In genomic region chr11:98772667-98773171, GRCm38 (mm10) we compare ENCODE assay signal across 8 mouse cellular contexts. TPM values are rescaled to one million over a fixed set of nuclear protein-coding genes. Genes with fewer than 3 reads are reported as not detected.
A peak's percentile ranks its signal among the peaks of the same experiment; 100 is the strongest.
DNase-seq lines count a peak whose midpoint lies in the region; ATAC-seq lines count a peak whose summit lies in the region.

No protein-coding gene starts in this region.

- DNase-seq in kidney, adult 11 months, result peak; percentile 96
- peak; percentile 84 for DNase-seq in adipocyte (ENCODE audit: low spot score)
- DNase-seq in gastrocnemius, postnatal 36 days, result peak; percentile 66 to 67
- no peak for DNase-seq in midbrain, embryonic 10.5 days (ENCODE audit: low spot score)

- H3K9me3 ChIP-seq in kidney, embryonic 14.5 days (ENCODE audit: control insufficient read depth, low read length), result no peaks in the 10 kb centered on the region
- H3K9me3 ChIP-seq in kidney, embryonic 15.5 days (replicated peaks), result no peaks in the 10 kb centered on the region
- no peaks in the 10 kb centered on the region for H3K9me3 ChIP-seq in midbrain, embryonic 10.5 days (replicated peaks)

- peaks cover 15% of the 10 kb centered on the region for H3K36me3 ChIP-seq in kidney, embryonic 14.5 days (ENCODE audit: control insufficient read depth, insufficient read depth, low read length)
- peaks cover 21% of the 10 kb centered on the region for H3K36me3 ChIP-seq in kidney, embryonic 15.5 days
- H3K36me3 ChIP-seq in macrophage (ENCODE audit: inconsistent target), result peaks cover 22% of the 10 kb centered on the region
- H3K36me3 ChIP-seq in midbrain, embryonic 10.5 days, result peaks cover 23% of the 10 kb centered on the region

- no peak overlapping the region for H3K4me2 ChIP-seq in kidney, embryonic 14.5 days (replicated peaks; ENCODE audit: low read depth, low read length)
- H3K4me2 ChIP-seq in kidney, embryonic 15.5 days, result peak overlapping the region; percentile 87

- no peak overlapping the region for H3K9ac ChIP-seq in kidney, embryonic 14.5 days (ENCODE audit: low read depth, low read length)
- no peak overlapping the region for H3K9ac ChIP-seq in kidney, embryonic 15.5 days

- WGBS in kidney, embryonic 14.5 days, result 46% methylated on average over 8 of the region's 8 CpGs
- WGBS in kidney, embryonic 15.5 days, result 43% methylated on average over 8 of the region's 8 CpGs
- WGBS in macrophage (ENCODE audit: missing documents), result 66% methylated on average over 8 of the region's 8 CpGs
- WGBS in midbrain, embryonic 10.5 days, result 86% methylated on average over 8 of the region's 8 CpGs

- no peaks in the 10 kb centered on the region for H3K27me3 ChIP-seq in kidney, embryonic 14.5 days (ENCODE audit: control insufficient read depth, insufficient read depth, low read length)
- no peaks in the 10 kb centered on the region for H3K27me3 ChIP-seq in kidney, embryonic 15.5 days
- peaks cover 8% of the 10 kb centered on the region; the same call in 1 of the 2 replicates for H3K27me3 ChIP-seq in midbrain, embryonic 10.5 days (ENCODE audit: low read depth, poor library complexity, severe bottlenecking)

- no peak overlapping the region for H3K27ac ChIP-seq in kidney, embryonic 14.5 days (ENCODE audit: low read depth, low read length)
- peak overlapping the region; percentile 57; the same call in 1 of the 2 replicates for H3K27ac ChIP-seq in kidney, embryonic 15.5 days
- H3K27ac ChIP-seq in macrophage, result 0 out of 2 replicates have a peak overlapping the region, but pooled peaks have one; percentile 39
- no peak overlapping the region for H3K27ac ChIP-seq in midbrain, embryonic 10.5 days (replicated peaks)

- intact Hi-C loops in gastrocnemius, postnatal 36 days (cut with DNase I), result loop anchor here (2.0 kb wide), 1 partner anchor 14 kb away; no protein-coding TSS in a partner anchor

- H3K4me1 ChIP-seq in kidney, embryonic 14.5 days (ENCODE audit: control insufficient read depth, insufficient read depth, low read length), result peaks cover 58% of the 10 kb centered on the region
- H3K4me1 ChIP-seq in kidney, embryonic 15.5 days, result peaks cover 76% of the 10 kb centered on the region
- H3K4me1 ChIP-seq in midbrain, embryonic 10.5 days, result peaks cover 74% of the 10 kb centered on the region

- no peaks in the 10 kb centered on the region for H3K79me2 ChIP-seq in macrophage (ENCODE audit: inconsistent target)

- H3K4me3 ChIP-seq in kidney, embryonic 14.5 days (ENCODE audit: low read length), result no peak overlapping the region
- 0 out of 2 replicates have a peak overlapping the region, but pooled peaks have one; percentile 43 for H3K4me3 ChIP-seq in kidney, embryonic 15.5 days (replicated peaks)
- no peak overlapping the region for H3K4me3 ChIP-seq in macrophage (ENCODE audit: inconsistent target)
- H3K4me3 ChIP-seq in midbrain, embryonic 10.5 days, result no peak overlapping the region

- no peak for ATAC-seq in kidney, embryonic 14.5 days (ENCODE audit: low FRiP score, low TSS enrichment)
- no peak for ATAC-seq in kidney, embryonic 15.5 days (replicated peaks; ENCODE audit: low FRiP score)
- no peak for ATAC-seq in erythroblast, adult 5-6 weeks (replicated peaks; ENCODE audit: low FRiP score, poor library complexity, severe bottlenecking)

RNA-seq across cellular contexts. Expression of gene Nr1d1, which starts 2.4 kb away (rescaled TPM):
- polyA plus RNA-seq in kidney, embryonic 14.5 days (2014; fragmentation: Nextera tagmentation; extraction: Ambion mirVana), result 1.6 and 2.6 TPM in 2 replicates
- 100 to 1,000 TPM in 1 of 2 experiments, 10 to 100 TPM in 1; 86.6 to 139 TPM for total RNA-seq in gastrocnemius, postnatal 36 days (2021)
- 2.0 and 2.3 TPM in 2 replicates for polyA plus RNA-seq in kidney, embryonic 15.5 days (2015; fragmentation: Nextera tagmentation; extraction: Ambion mirVana)
- 10 to 100 TPM in 3 of 26 experiments, 1 to 10 TPM in 19, under 1 TPM in 2, not detected in 2; 0.22 to 19.5 (median 1.8) TPM for total RNA-seq in macrophage (2018; cell fraction: chromatin; rRNA removed)
- 10 to 100 TPM in 3 of 26 experiments, 1 to 10 TPM in 22, under 1 TPM in 1; 0.80 to 16.2 (median 2.0) TPM for total RNA-seq in macrophage (2018; cell fraction: cytosol; rRNA removed)
- 10 to 100 TPM in 6 of 26 experiments, 1 to 10 TPM in 14, under 1 TPM in 6; 0.30 to 28.5 (median 1.6) TPM for total RNA-seq in macrophage (2018; cell fraction: nucleus; rRNA removed)
- polyA plus RNA-seq in macrophage (2018), result 3.0 to 7.6 TPM (median 4.9 TPM) in 3 replicates
- not detected in 2 replicates for total RNA-seq in erythroblast, adult 5-6 weeks (2015; ENCODE audit: low replicate concordance)
- total RNA-seq in erythroblast, adult 5-6 weeks (2017; ENCODE audit: low replicate concordance), result 0.26 and 0.42 TPM in 2 replicates
- polyA plus RNA-seq in midbrain, embryonic 10.5 days (2016; fragmentation: Nextera tagmentation; extraction: Ambion mirVana), result 1.4 TPM in 2 replicates

RNA-seq across cellular contexts. Expression of gene Msl1, which starts 22.6 kb away (rescaled TPM):
- 21.6 and 33.7 TPM in 2 replicates for polyA plus RNA-seq in kidney, embryonic 14.5 days (2014; fragmentation: Nextera tagmentation; extraction: Ambion mirVana)
- 10 to 100 TPM; 49.0 to 51.4 TPM for total RNA-seq in gastrocnemius, postnatal 36 days (2021)
- 25.1 and 25.8 TPM in 2 replicates for polyA plus RNA-seq in kidney, embryonic 15.5 days (2015; fragmentation: Nextera tagmentation; extraction: Ambion mirVana)
- 100 to 1,000 TPM in 4 of 26 experiments, 10 to 100 TPM in 22; 26.6 to 124 (median 61.3) TPM for total RNA-seq in macrophage (2018; cell fraction: chromatin; rRNA removed)
- 10 to 100 TPM; 35.5 to 64.0 (median 51.6) TPM for total RNA-seq in macrophage (2018; cell fraction: cytosol; rRNA removed)
- total RNA-seq in macrophage (2018; cell fraction: nucleus; rRNA removed), result 100 to 1,000 TPM in 7 of 26 experiments, 10 to 100 TPM in 19; 40.3 to 121 (median 76.1) TPM
- polyA plus RNA-seq in macrophage (2018), result 40.0 to 80.9 TPM (median 44.0 TPM) in 3 replicates
- total RNA-seq in erythroblast, adult 5-6 weeks (2015; ENCODE audit: low replicate concordance), result 30.3 and 42.7 TPM in 2 replicates
- 26.1 and 26.3 TPM in 2 replicates for total RNA-seq in erythroblast, adult 5-6 weeks (2017; ENCODE audit: low replicate concordance)
- 22.9 and 24.3 TPM in 2 replicates for polyA plus RNA-seq in midbrain, embryonic 10.5 days (2016; fragmentation: Nextera tagmentation; extraction: Ambion mirVana)

RNA-seq across cellular contexts. Expression of gene Casc3, which starts 32.0 kb away (rescaled TPM):
- polyA plus RNA-seq in kidney, embryonic 14.5 days (2014; fragmentation: Nextera tagmentation; extraction: Ambion mirVana), result 28.1 and 43.1 TPM in 2 replicates
- 10 to 100 TPM; 14.2 to 21.4 TPM for total RNA-seq in gastrocnemius, postnatal 36 days (2021)
- polyA plus RNA-seq in kidney, embryonic 15.5 days (2015; fragmentation: Nextera tagmentation; extraction: Ambion mirVana), result 40.6 and 40.8 TPM in 2 replicates
- total RNA-seq in macrophage (2018; cell fraction: chromatin; rRNA removed), result 100 to 1,000 TPM in 5 of 26 experiments, 10 to 100 TPM in 21; 26.5 to 137 (median 57.5) TPM
- total RNA-seq in macrophage (2018; cell fraction: cytosol; rRNA removed), result 10 to 100 TPM; 21.0 to 40.3 (median 26.0) TPM
- 10 to 100 TPM; 28.9 to 86.2 (median 50.2) TPM for total RNA-seq in macrophage (2018; cell fraction: nucleus; rRNA removed)
- polyA plus RNA-seq in macrophage (2018), result 21.2 to 29.9 TPM (median 22.1 TPM) in 3 replicates
- total RNA-seq in erythroblast, adult 5-6 weeks (2015; ENCODE audit: low replicate concordance), result 20.0 and 23.6 TPM in 2 replicates
- 15.7 and 26.5 TPM in 2 replicates for total RNA-seq in erythroblast, adult 5-6 weeks (2017; ENCODE audit: low replicate concordance)
- 49.0 and 55.7 TPM in 2 replicates for polyA plus RNA-seq in midbrain, embryonic 10.5 days (2016; fragmentation: Nextera tagmentation; extraction: Ambion mirVana)

RNA-seq across cellular contexts. Expression of gene Thra, which starts 32.3 kb away (rescaled TPM):
- polyA plus RNA-seq in kidney, embryonic 14.5 days (2014; fragmentation: Nextera tagmentation; extraction: Ambion mirVana), result 28.0 and 31.8 TPM in 2 replicates
- total RNA-seq in gastrocnemius, postnatal 36 days (2021), result 10 to 100 TPM; 72.6 to 75.7 TPM
- polyA plus RNA-seq in kidney, embryonic 15.5 days (2015; fragmentation: Nextera tagmentation; extraction: Ambion mirVana), result 21.7 and 26.9 TPM in 2 replicates
- 10 to 100 TPM in 20 of 26 experiments, 1 to 10 TPM in 6; 3.6 to 48.8 (median 15.3) TPM for total RNA-seq in macrophage (2018; cell fraction: chromatin; rRNA removed)
- 10 to 100 TPM in 17 of 26 experiments, 1 to 10 TPM in 9; 6.7 to 18.6 (median 11.3) TPM for total RNA-seq in macrophage (2018; cell fraction: cytosol; rRNA removed)
- 10 to 100 TPM in 12 of 26 experiments, 1 to 10 TPM in 14; 4.3 to 29.5 (median 9.6) TPM for total RNA-seq in macrophage (2018; cell fraction: nucleus; rRNA removed)
- polyA plus RNA-seq in macrophage (2018), result 8.2 to 12.1 TPM (median 9.8 TPM) in 3 replicates
- total RNA-seq in erythroblast, adult 5-6 weeks (2015; ENCODE audit: low replicate concordance), result 1.9 and 5.0 TPM in 2 replicates
- total RNA-seq in erythroblast, adult 5-6 weeks (2017; ENCODE audit: low replicate concordance), result 4.3 and 8.1 TPM in 2 replicates
- polyA plus RNA-seq in midbrain, embryonic 10.5 days (2016; fragmentation: Nextera tagmentation; extraction: Ambion mirVana), result 9.5 and 15.6 TPM in 2 replicates

RNA-seq across cellular contexts. Expression of gene Med24, which starts 43.5 kb away (rescaled TPM):
- polyA plus RNA-seq in kidney, embryonic 14.5 days (2014; fragmentation: Nextera tagmentation; extraction: Ambion mirVana), result 39.5 and 59.1 TPM in 2 replicates
- 10 to 100 TPM; 41.4 to 41.9 TPM for total RNA-seq in gastrocnemius, postnatal 36 days (2021)
- 58.2 and 64.7 TPM in 2 replicates for polyA plus RNA-seq in kidney, embryonic 15.5 days (2015; fragmentation: Nextera tagmentation; extraction: Ambion mirVana)
- 10 to 100 TPM; 26.0 to 64.8 (median 48.7) TPM for total RNA-seq in macrophage (2018; cell fraction: chromatin; rRNA removed)
- 10 to 100 TPM; 12.8 to 23.6 (median 18.5) TPM for total RNA-seq in macrophage (2018; cell fraction: cytosol; rRNA removed)
- 10 to 100 TPM; 14.2 to 52.0 (median 30.6) TPM for total RNA-seq in macrophage (2018; cell fraction: nucleus; rRNA removed)
- polyA plus RNA-seq in macrophage (2018), result 19.2 to 19.9 TPM (median 19.6 TPM) in 3 replicates
- total RNA-seq in erythroblast, adult 5-6 weeks (2015; ENCODE audit: low replicate concordance), result 8.8 and 17.3 TPM in 2 replicates
- 10.3 and 17.6 TPM in 2 replicates for total RNA-seq in erythroblast, adult 5-6 weeks (2017; ENCODE audit: low replicate concordance)
- 74.1 and 82.2 TPM in 2 replicates for polyA plus RNA-seq in midbrain, embryonic 10.5 days (2016; fragmentation: Nextera tagmentation; extraction: Ambion mirVana)

Comparison
In these comparisons a context has a peak if more than half of its experiments do, and no peak if none do; other contexts are left out.
1. H3K27ac ChIP-seq: peak in kidney, embryonic 15.5 days (single experiment) and macrophage (single experiment); none in kidney, embryonic 14.5 days (single experiment) and midbrain, embryonic 10.5 days (single experiment).